Mouse (Mus musculus): ENCODE results near the gene Dpy19l1. TPM values are rescaled to one million over a fixed set of nuclear protein-coding genes. Genes with fewer than 3 reads are reported as not detected.

Gene Dpy19l1
- polyA plus RNA-seq, 1 experiment from 2014 or later = 14.7 TPM

GRCm38 (mm10) chr9:24453833-24454232, 49.1 kb downstream of the Dpy19l1 start:
- Histone ChIP-seq H3K4me3 (ENCODE audit: low read depth, low read length) (no peak overlapping the region), H3K27ac (ENCODE audit: low read depth, low read length) (no peak overlapping the region), H3K9ac (ENCODE audit: low read depth, low read length) (no peak overlapping the region), H3K9me3 (replicated peaks; ENCODE audit: control insufficient read depth, low read length) (no peaks in the 10 kb centered on the region), H3K27me3 (ENCODE audit: control insufficient read depth, insufficient read depth, low read length) (no peaks in the 10 kb centered on the region), H3K36me3 (ENCODE audit: control insufficient read depth, insufficient read depth, low read length) (no peaks in the 10 kb centered on the region; the same call in 1 of the 2 replicates), H3K4me2 (no peak overlapping the region), H3K4me1 (ENCODE audit: control insufficient read depth, insufficient read depth, low read length) (no peaks in the 10 kb centered on the region)
- 86% methylated on average over 12 of the region's 12 CpGs for WGBS (ENCODE audit: insufficient replicate concordance)
- no peak for ATAC-seq (replicated peaks; ENCODE audit: insufficient number of reproducible peaks, low FRiP score, low TSS enrichment)

DNA sequence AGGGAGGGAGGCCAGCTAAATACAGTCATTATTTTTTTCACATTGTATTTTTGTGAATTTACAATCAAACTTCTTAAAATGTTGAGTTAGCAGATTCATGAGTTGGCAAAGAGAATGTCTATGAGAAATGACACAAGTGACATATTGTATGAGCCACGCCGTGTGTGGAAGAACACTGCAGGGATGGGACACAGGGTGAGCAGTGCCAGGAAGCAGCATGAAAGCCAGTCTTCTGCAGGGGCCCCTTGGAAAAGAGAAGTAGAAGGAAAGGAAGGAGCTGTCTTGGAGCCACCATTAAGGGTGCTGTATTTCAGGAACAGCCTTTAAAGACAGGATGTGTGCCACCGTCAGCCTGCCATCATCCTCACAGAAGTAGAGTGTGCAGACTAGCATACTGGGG, 52.0 kb downstream of the Dpy19l1 start:
- no peak overlapping the region for H3K4me2 ChIP-seq
- no peaks in the 10 kb centered on the region for H3K9me3 ChIP-seq (replicated peaks; ENCODE audit: control insufficient read depth, low read length)
- WGBS (ENCODE audit: insufficient replicate concordance) = 80% methylated on average over 3 of the region's 3 CpGs
- no peaks in the 10 kb centered on the region for H3K4me1 ChIP-seq (ENCODE audit: control insufficient read depth, insufficient read depth, low read length)
- no peak for ATAC-seq (replicated peaks; ENCODE audit: insufficient number of reproducible peaks, low FRiP score, low TSS enrichment)
- H3K27me3 ChIP-seq (ENCODE audit: control insufficient read depth, insufficient read depth, low read length) = no peaks in the 10 kb centered on the region
- H3K27ac ChIP-seq (ENCODE audit: low read depth, low read length) = no peak overlapping the region
- no peak overlapping the region for H3K9ac ChIP-seq (ENCODE audit: low read depth, low read length)
- H3K4me3 ChIP-seq (ENCODE audit: low read depth, low read length) = no peak overlapping the region
- H3K36me3 ChIP-seq (ENCODE audit: control insufficient read depth, insufficient read depth, low read length) = no peaks in the 10 kb centered on the region

DNA sequence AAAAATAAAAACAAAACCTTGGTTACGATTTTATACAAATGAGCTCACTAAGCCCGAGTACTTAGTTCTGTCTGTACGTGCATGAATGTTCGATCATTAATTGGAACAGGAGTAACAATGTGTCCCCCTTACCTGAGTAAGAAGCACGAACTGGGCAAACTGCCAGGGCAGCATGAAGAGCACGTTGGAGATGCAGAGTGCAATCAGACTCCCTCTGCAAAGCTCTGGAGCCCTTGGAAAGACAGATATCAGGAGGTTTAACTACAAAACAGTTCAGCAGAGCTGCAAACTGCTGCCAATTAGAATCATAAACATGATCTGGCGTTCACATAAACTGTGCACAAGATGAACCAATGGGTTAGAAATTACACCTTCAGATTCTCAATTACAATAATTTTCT, 52.4 kb downstream of the Dpy19l1 start:
- Histone ChIP-seq H3K36me3 (ENCODE audit: control insufficient read depth, insufficient read depth, low read length) (no peaks in the 10 kb centered on the region), H3K4me1 (ENCODE audit: control insufficient read depth, insufficient read depth, low read length) (no peaks in the 10 kb centered on the region), H3K9me3 (replicated peaks; ENCODE audit: control insufficient read depth, low read length) (no peaks in the 10 kb centered on the region), H3K4me3 (ENCODE audit: low read depth, low read length) (no peak overlapping the region), H3K4me2 (no peak overlapping the region), H3K27ac (ENCODE audit: low read depth, low read length) (no peak overlapping the region), H3K9ac (ENCODE audit: low read depth, low read length) (no peak overlapping the region), H3K27me3 (ENCODE audit: control insufficient read depth, insufficient read depth, low read length) (no peaks in the 10 kb centered on the region)
- ATAC-seq (replicated peaks; ENCODE audit: insufficient number of reproducible peaks, low FRiP score, low TSS enrichment) = no peak
- 84% methylated on average over 7 of the region's 7 CpGs for WGBS (ENCODE audit: insufficient replicate concordance)

DNA sequence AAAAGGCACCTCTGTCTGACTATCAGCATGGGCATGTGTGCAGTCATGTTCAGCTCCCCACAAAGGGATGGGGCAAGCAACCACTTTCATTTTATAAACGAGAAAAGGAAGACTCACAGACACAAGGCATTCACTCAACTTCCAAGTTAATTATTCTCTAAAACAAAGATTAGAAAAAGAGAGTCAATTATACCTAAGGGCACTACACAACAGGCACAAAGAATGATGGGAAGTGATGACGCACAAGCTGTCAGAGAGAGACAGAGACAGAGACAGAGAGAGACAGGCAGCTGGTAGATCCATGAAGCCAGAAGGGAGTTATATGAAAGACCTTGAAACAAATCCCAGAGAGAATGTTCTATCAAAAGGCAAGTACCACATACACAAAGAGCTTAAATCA, 68.0 kb downstream of the Dpy19l1 start:
- ATAC-seq (replicated peaks; ENCODE audit: insufficient number of reproducible peaks, low FRiP score, low TSS enrichment) = no peak
- Histone ChIP-seq H3K27ac (ENCODE audit: low read depth, low read length) (no peak overlapping the region), H3K4me1 (ENCODE audit: control insufficient read depth, insufficient read depth, low read length) (no peaks in the 10 kb centered on the region), H3K9ac (ENCODE audit: low read depth, low read length) (no peak overlapping the region), H3K4me3 (ENCODE audit: low read depth, low read length) (no peak overlapping the region), H3K9me3 (replicated peaks; ENCODE audit: control insufficient read depth, low read length) (no peaks in the 10 kb centered on the region), H3K4me2 (no peak overlapping the region), H3K27me3 (ENCODE audit: control insufficient read depth, insufficient read depth, low read length) (no peaks in the 10 kb centered on the region), H3K36me3 (ENCODE audit: control insufficient read depth, insufficient read depth, low read length) (no peaks in the 10 kb centered on the region)
- 82% methylated on average over 2 of the region's 2 CpGs for WGBS (ENCODE audit: insufficient replicate concordance)

DNA sequence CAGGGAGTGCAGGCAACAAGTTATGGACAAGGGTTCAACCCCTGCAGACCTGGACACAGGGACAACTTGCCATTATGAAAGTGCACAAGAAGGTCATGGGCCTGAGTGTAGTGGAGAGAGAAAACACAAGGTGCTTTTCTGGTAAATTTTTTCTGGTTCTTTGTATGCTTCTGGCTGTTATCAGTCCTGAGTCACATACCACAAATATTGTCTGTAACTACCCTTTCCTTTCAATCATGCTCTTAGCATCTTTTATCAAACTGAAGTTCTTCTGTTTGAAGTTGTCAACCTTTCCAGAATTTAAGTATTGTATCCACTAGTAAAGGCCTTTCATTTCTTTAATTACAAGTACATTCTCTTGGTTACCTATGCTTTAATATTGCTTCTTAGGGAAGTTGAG, 73.2 kb downstream of the Dpy19l1 start:
- no peaks in the 10 kb centered on the region for H3K4me1 ChIP-seq (ENCODE audit: control insufficient read depth, insufficient read depth, low read length)
- no peak overlapping the region for H3K27ac ChIP-seq (ENCODE audit: low read depth, low read length)
- ATAC-seq (replicated peaks; ENCODE audit: insufficient number of reproducible peaks, low FRiP score, low TSS enrichment) = no peak
- H3K4me3 ChIP-seq (ENCODE audit: low read depth, low read length) = no peak overlapping the region
- no peak overlapping the region for H3K9ac ChIP-seq (ENCODE audit: low read depth, low read length)
- H3K9me3 ChIP-seq (replicated peaks; ENCODE audit: control insufficient read depth, low read length) = no peaks in the 10 kb centered on the region
- no peaks in the 10 kb centered on the region for H3K27me3 ChIP-seq (ENCODE audit: control insufficient read depth, insufficient read depth, low read length)
- H3K36me3 ChIP-seq (ENCODE audit: control insufficient read depth, insufficient read depth, low read length) = no peaks in the 10 kb centered on the region
- no peak overlapping the region for H3K4me2 ChIP-seq

DNA sequence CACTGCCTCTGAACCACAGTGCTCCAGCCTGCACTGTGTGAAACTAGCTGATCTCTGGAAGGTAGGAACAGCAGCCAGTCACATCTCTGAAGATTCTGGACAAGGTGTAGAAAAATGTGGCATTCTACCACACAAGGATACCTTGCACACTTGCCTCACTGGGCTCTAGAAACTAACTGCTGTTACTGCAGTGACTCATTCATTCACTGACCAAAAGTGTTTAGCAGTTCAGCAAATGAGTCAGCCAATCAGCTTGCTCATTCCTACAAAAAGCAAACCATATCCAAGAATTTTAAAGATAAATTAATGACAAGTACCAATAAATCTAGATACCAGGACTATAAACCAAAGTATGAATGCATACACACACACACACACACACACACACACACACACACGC, 77.3 kb downstream of the Dpy19l1 start:
- WGBS (ENCODE audit: insufficient replicate concordance) = 88% methylated on average over 1 of the region's 1 CpGs
- no peaks in the 10 kb centered on the region for H3K9me3 ChIP-seq (replicated peaks; ENCODE audit: control insufficient read depth, low read length)
- no peak overlapping the region for H3K9ac ChIP-seq (ENCODE audit: low read depth, low read length)
- no peak for ATAC-seq (replicated peaks; ENCODE audit: insufficient number of reproducible peaks, low FRiP score, low TSS enrichment)
- H3K27ac ChIP-seq (ENCODE audit: low read depth, low read length) = no peak overlapping the region
- no peak overlapping the region for H3K4me2 ChIP-seq
- peaks cover 3% of the 10 kb centered on the region; the same call in 1 of the 2 replicates for H3K36me3 ChIP-seq (ENCODE audit: control insufficient read depth, insufficient read depth, low read length)
- H3K4me3 ChIP-seq (ENCODE audit: low read depth, low read length) = no peak overlapping the region
- no peaks in the 10 kb centered on the region for H3K4me1 ChIP-seq (ENCODE audit: control insufficient read depth, insufficient read depth, low read length)
- H3K27me3 ChIP-seq (ENCODE audit: control insufficient read depth, insufficient read depth, low read length) = no peaks in the 10 kb centered on the region

- WGBS (ENCODE audit: insufficient replicate concordance) = 94% methylated on average over 8 of the region's 8 CpGs
- no peak overlapping the region for H3K27ac ChIP-seq (ENCODE audit: low read depth, low read length)
- no peak for ATAC-seq (replicated peaks; ENCODE audit: insufficient number of reproducible peaks, low FRiP score, low TSS enrichment)
Observed at GRCm38 (mm10) chr9:24423241-24423640, 79.7 kb downstream of the Dpy19l1 start.

GRCm38 (mm10) chr9:24421888-24422287, 81.1 kb downstream of the Dpy19l1 start:
- no peaks in the 10 kb centered on the region for H3K27me3 ChIP-seq (ENCODE audit: control insufficient read depth, insufficient read depth, low read length)
- 59% methylated on average over 1 of the region's 1 CpGs for WGBS (ENCODE audit: insufficient replicate concordance)
- H3K4me1 ChIP-seq (ENCODE audit: control insufficient read depth, insufficient read depth, low read length) = no peaks in the 10 kb centered on the region
- no peak overlapping the region for H3K9ac ChIP-seq (ENCODE audit: low read depth, low read length)
- H3K4me3 ChIP-seq (ENCODE audit: low read depth, low read length) = no peak overlapping the region
- H3K9me3 ChIP-seq (replicated peaks; ENCODE audit: control insufficient read depth, low read length) = no peaks in the 10 kb centered on the region
- no peak overlapping the region for H3K27ac ChIP-seq (ENCODE audit: low read depth, low read length)
- H3K36me3 ChIP-seq (ENCODE audit: control insufficient read depth, insufficient read depth, low read length) = peaks cover 3% of the 10 kb centered on the region; the same call in 1 of the 2 replicates
- ATAC-seq (replicated peaks; ENCODE audit: insufficient number of reproducible peaks, low FRiP score, low TSS enrichment) = no peak
- no peak overlapping the region for H3K4me2 ChIP-seq

More at GRCm38 (mm10) chr9:24423241-24423640, 79.7 kb downstream of the Dpy19l1 start:
- H3K9ac ChIP-seq (ENCODE audit: low read depth, low read length) = no peak overlapping the region
- H3K27me3 ChIP-seq (ENCODE audit: control insufficient read depth, insufficient read depth, low read length) = no peaks in the 10 kb centered on the region
- H3K36me3 ChIP-seq (ENCODE audit: control insufficient read depth, insufficient read depth, low read length) = peaks cover 3% of the 10 kb centered on the region; the same call in 1 of the 2 replicates
- no peak overlapping the region for H3K4me3 ChIP-seq (ENCODE audit: low read depth, low read length)
- no peaks in the 10 kb centered on the region for H3K9me3 ChIP-seq (replicated peaks; ENCODE audit: control insufficient read depth, low read length)
- H3K4me1 ChIP-seq (ENCODE audit: control insufficient read depth, insufficient read depth, low read length) = no peaks in the 10 kb centered on the region
- no peak overlapping the region for H3K4me2 ChIP-seq

- no peak overlapping the region for H3K4me2 ChIP-seq
- H3K27me3 ChIP-seq (ENCODE audit: control insufficient read depth, insufficient read depth, low read length) = no peaks in the 10 kb centered on the region
- no peak overlapping the region for H3K27ac ChIP-seq (ENCODE audit: low read depth, low read length)
- ATAC-seq (replicated peaks; ENCODE audit: insufficient number of reproducible peaks, low FRiP score, low TSS enrichment) = no peak
- no peaks in the 10 kb centered on the region for H3K4me1 ChIP-seq (ENCODE audit: control insufficient read depth, insufficient read depth, low read length)
- H3K4me3 ChIP-seq (ENCODE audit: low read depth, low read length) = no peak overlapping the region
- H3K36me3 ChIP-seq (ENCODE audit: control insufficient read depth, insufficient read depth, low read length) = peaks cover 3% of the 10 kb centered on the region; the same call in 1 of the 2 replicates
- no peaks in the 10 kb centered on the region for H3K9me3 ChIP-seq (replicated peaks; ENCODE audit: control insufficient read depth, low read length)
- 86% methylated on average over 3 of the region's 3 CpGs for WGBS (ENCODE audit: insufficient replicate concordance)
- no peak overlapping the region for H3K9ac ChIP-seq (ENCODE audit: low read depth, low read length)
Observed at GRCm38 (mm10) chr9:24421221-24421620, 81.7 kb downstream of the Dpy19l1 start.
